Mouse (Mus musculus): ENCODE measurements at regions not wholly inside any gene's neighbourhood (a gene's known extent, or its start where the extent isn't known, plus 50 kb on each side); places are given as distances from the start of the nearest gene placed in this dataset.

DNA sequence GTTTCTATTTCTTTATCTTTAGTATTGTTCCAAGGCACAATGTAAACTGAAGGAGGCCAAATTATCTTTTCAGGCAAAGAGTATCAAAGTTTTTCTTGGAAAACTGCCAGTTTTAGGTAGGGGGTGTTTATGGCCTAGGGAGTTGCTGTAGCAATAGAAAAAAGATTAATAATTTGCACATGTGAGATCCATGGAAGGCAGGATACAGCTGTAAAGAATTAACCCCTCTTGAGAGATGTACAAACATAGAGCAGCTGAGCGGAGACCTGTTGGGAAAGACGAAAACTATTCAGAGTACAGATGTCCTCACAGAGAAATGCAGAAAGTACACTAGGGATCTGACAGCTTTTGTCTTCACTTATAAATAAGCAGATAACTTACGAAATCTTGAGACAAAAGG, 176.8 kb downstream of the Fign start:
- Histone ChIP-seq H3K4me3 (ENCODE audit: control insufficient read depth in 1 of 2, insufficient read depth in 1 of 2, low read depth in 1 of 2, low read length in 2 of 2) (no peak overlapping the region), H3K27ac (replicated peaks in 1 of 2; ENCODE audit: control insufficient read depth in 1 of 2, insufficient read depth in 1 of 2, low read depth in 2 of 2, low read length in 2 of 2) (no peak overlapping the region), H3K9me3 (ENCODE audit: control insufficient read depth, low read length) (no peaks in the 10 kb centered on the region), H3K4me1 (ENCODE audit: control insufficient read depth in 2 of 2, insufficient read depth in 2 of 2, low read length in 2 of 2) (no peaks in the 10 kb centered on the region), H3K4me2 (ENCODE audit: low read length) (no peak overlapping the region), H3K27me3 (ENCODE audit: control insufficient read depth, insufficient read depth, low read length) (no peaks in the 10 kb centered on the region), H3K36me3 (ENCODE audit: control insufficient read depth, insufficient read depth, low read length) (no peaks in the 10 kb centered on the region), H3K9ac (ENCODE audit: low read length) (no peak overlapping the region)
- no peak for ATAC-seq (ENCODE audit: insufficient number of reproducible peaks, insufficient read depth, low FRiP score, low read depth)
- 55% methylated on average over 3 of the region's 3 CpGs for WGBS

DNA sequence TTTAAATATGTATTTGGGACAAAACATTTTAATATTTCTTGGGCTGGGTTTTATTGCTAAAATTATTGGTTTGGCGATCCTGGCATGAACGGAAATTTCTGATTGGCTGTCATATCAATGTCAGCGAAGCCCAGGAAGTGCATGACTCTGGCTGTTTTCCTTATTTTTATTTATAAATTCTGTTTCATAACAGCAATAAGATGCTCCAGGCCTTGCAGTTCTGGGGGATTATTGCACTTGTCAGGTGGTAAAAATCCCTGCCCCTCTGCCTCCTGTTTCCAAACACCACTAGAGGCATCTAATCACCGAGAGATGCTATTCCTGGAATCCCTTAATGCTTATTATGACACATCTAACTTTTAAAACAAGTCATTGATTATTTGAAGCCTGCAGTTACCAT, 177.8 kb downstream of the Fign start:
- H3K4me1 ChIP-seq (ENCODE audit: control insufficient read depth in 2 of 2, insufficient read depth in 2 of 2, low read length in 2 of 2), result no peaks in the 10 kb centered on the region
- no peak overlapping the region for H3K27ac ChIP-seq (replicated peaks in 1 of 2; ENCODE audit: control insufficient read depth in 1 of 2, insufficient read depth in 1 of 2, low read depth in 2 of 2, low read length in 2 of 2)
- H3K27me3 ChIP-seq (ENCODE audit: control insufficient read depth, insufficient read depth, low read length), result no peaks in the 10 kb centered on the region
- H3K4me2 ChIP-seq (ENCODE audit: low read length), result no peak overlapping the region
- no peak for ATAC-seq (ENCODE audit: insufficient number of reproducible peaks, insufficient read depth, low FRiP score, low read depth)
- no peaks in the 10 kb centered on the region for H3K36me3 ChIP-seq (ENCODE audit: control insufficient read depth, insufficient read depth, low read length)
- no peaks in the 10 kb centered on the region for H3K9me3 ChIP-seq (ENCODE audit: control insufficient read depth, low read length)
- H3K4me3 ChIP-seq (ENCODE audit: control insufficient read depth in 1 of 2, insufficient read depth in 1 of 2, low read depth in 1 of 2, low read length in 2 of 2), result no peak overlapping the region
- H3K9ac ChIP-seq (ENCODE audit: low read length), result no peak overlapping the region
- WGBS, result 85% methylated on average over 4 of the region's 4 CpGs

DNA sequence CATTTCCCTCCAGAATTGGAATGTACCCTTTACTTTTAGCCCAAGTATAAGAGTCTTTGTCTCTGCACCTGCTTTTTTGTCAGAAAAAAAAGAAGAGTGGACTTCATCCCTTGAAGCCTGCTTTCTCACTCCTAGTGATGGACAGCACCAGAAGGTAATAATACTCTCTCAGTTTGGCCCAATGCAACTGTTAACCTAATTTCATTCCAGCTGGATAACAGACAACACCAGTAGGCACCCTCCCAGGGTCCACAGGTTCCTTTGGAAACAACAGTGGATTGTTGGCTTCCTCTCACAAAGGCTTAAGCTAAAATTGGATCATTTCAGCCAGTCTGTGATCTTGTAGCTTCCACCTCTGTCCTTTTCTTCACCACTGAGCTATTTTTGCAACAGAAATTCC, 197.2 kb downstream of the Fign start:
- Histone ChIP-seq H3K9ac (ENCODE audit: low read length) (no peak overlapping the region), H3K27me3 (ENCODE audit: control insufficient read depth, insufficient read depth, low read length) (no peaks in the 10 kb centered on the region), H3K4me1 (ENCODE audit: control insufficient read depth in 2 of 2, insufficient read depth in 2 of 2, low read length in 2 of 2) (no peaks in the 10 kb centered on the region; a peak in 1 of 4 replicates), H3K36me3 (ENCODE audit: control insufficient read depth, insufficient read depth, low read length) (no peaks in the 10 kb centered on the region), H3K4me3 (ENCODE audit: control insufficient read depth in 1 of 2, insufficient read depth in 1 of 2, low read depth in 1 of 2, low read length in 2 of 2) (no peak overlapping the region), H3K9me3 (ENCODE audit: control insufficient read depth, low read length) (no peaks in the 10 kb centered on the region), H3K27ac (replicated peaks in 1 of 2; ENCODE audit: control insufficient read depth in 1 of 2, insufficient read depth in 1 of 2, low read depth in 2 of 2, low read length in 2 of 2) (no peak overlapping the region), H3K4me2 (ENCODE audit: low read length) (no peak overlapping the region)
- ATAC-seq (ENCODE audit: insufficient number of reproducible peaks, insufficient read depth, low FRiP score, low read depth), result no peak

DNA sequence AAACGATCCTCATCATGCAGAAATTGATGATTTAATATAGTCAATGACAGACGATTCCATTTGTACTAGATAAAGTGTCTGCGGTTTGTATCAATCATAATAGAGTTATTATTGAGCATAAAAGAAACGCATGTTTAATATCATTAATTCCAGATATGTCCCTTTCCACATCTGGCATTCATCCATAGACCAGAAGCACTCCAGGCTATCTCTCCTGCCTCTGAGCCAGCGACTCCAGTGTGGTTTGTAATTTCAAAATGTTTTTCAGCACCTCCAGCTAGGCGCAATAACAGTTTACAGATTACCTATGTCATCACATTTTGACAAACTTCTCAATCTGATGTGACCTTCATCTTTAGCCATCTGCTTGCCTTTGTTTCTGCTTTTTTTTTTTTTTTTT, 219.4 kb downstream of the Fign start:
- H3K27ac ChIP-seq (replicated peaks in 1 of 2; ENCODE audit: control insufficient read depth in 1 of 2, insufficient read depth in 1 of 2, low read depth in 2 of 2, low read length in 2 of 2), result no peak overlapping the region
- H3K9ac ChIP-seq (ENCODE audit: low read length), result no peak overlapping the region
- H3K4me1 ChIP-seq (ENCODE audit: control insufficient read depth in 2 of 2, insufficient read depth in 2 of 2, low read length in 2 of 2), result peaks cover 5 to 19% of the 10 kb centered on the region in 2 experiments
- WGBS, result 24% methylated on average over 6 of the region's 6 CpGs
- peak overlapping the region; percentile 31 for H3K4me2 ChIP-seq (ENCODE audit: low read length)
- no peak overlapping the region for H3K4me3 ChIP-seq (ENCODE audit: control insufficient read depth in 1 of 2, insufficient read depth in 1 of 2, low read depth in 1 of 2, low read length in 2 of 2)
- H3K36me3 ChIP-seq (ENCODE audit: control insufficient read depth, insufficient read depth, low read length), result no peaks in the 10 kb centered on the region
- no peaks in the 10 kb centered on the region for H3K27me3 ChIP-seq (ENCODE audit: control insufficient read depth, insufficient read depth, low read length)
- no peaks in the 10 kb centered on the region for H3K9me3 ChIP-seq (ENCODE audit: control insufficient read depth, low read length)
- ATAC-seq (ENCODE audit: insufficient number of reproducible peaks, insufficient read depth, low FRiP score, low read depth), result no peak

DNA sequence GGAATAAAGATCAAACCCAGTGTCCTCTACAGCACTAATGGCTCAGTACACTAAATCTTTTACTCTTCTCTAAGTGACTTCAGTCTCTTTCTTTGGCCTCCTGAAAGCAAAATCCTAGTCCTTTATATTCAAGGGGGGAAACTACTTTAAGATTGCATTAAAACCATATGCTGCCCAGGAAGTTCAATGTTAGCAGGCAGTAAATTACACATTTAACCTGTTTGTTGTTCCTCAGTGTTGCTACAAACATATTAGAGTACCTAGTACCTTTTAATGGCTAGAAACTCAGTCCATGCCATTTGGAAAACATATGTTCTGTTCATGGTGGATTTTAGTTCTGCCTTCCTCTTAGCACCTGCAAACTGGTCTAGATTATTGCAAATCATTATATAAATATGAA, 220.5 kb downstream of the Fign start:
- Histone ChIP-seq H3K9me3 (ENCODE audit: control insufficient read depth, low read length) (no peaks in the 10 kb centered on the region), H3K27ac (replicated peaks in 1 of 2; ENCODE audit: control insufficient read depth in 1 of 2, insufficient read depth in 1 of 2, low read depth in 2 of 2, low read length in 2 of 2) (no peak overlapping the region), H3K27me3 (ENCODE audit: control insufficient read depth, insufficient read depth, low read length) (no peaks in the 10 kb centered on the region), H3K4me2 (ENCODE audit: low read length) (no peak overlapping the region), H3K36me3 (ENCODE audit: control insufficient read depth, insufficient read depth, low read length) (no peaks in the 10 kb centered on the region), H3K4me3 (ENCODE audit: control insufficient read depth in 1 of 2, insufficient read depth in 1 of 2, low read depth in 1 of 2, low read length in 2 of 2) (no peak overlapping the region), H3K9ac (ENCODE audit: low read length) (no peak overlapping the region), H3K4me1 (ENCODE audit: control insufficient read depth in 2 of 2, insufficient read depth in 2 of 2, low read length in 2 of 2) (peaks cover 5 to 19% of the 10 kb centered on the region in 2 experiments)
- no peak for ATAC-seq (ENCODE audit: insufficient number of reproducible peaks, insufficient read depth, low FRiP score, low read depth)

DNA sequence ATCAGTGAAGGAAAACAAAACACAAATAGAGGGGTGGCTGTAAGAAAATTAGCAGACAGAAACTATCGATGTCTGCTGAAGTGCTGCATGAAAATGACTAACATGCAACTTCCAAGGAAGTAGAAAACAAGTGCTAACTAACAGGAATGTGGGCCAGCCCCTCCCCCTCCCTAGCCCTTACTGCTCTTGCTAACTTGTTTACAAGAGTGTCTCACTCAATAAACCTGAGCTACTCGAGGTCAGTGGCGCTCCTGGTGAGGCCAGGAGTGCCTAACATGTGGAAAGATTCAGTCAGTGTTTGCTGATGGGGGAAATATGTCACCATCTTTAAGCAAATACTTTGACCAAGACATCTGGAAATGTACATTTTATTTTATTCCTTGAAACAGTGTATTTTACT, 221.5 kb downstream of the Fign start:
- Histone ChIP-seq H3K27ac (replicated peaks in 1 of 2; ENCODE audit: control insufficient read depth in 1 of 2, insufficient read depth in 1 of 2, low read depth in 2 of 2, low read length in 2 of 2) (no peak overlapping the region), H3K9me3 (ENCODE audit: control insufficient read depth, low read length) (no peaks in the 10 kb centered on the region), H3K4me3 (ENCODE audit: control insufficient read depth in 1 of 2, insufficient read depth in 1 of 2, low read depth in 1 of 2, low read length in 2 of 2) (no peak overlapping the region), H3K4me1 (ENCODE audit: control insufficient read depth in 2 of 2, insufficient read depth in 2 of 2, low read length in 2 of 2) (peaks cover 5 to 19% of the 10 kb centered on the region in 2 experiments), H3K9ac (ENCODE audit: low read length) (no peak overlapping the region), H3K27me3 (ENCODE audit: control insufficient read depth, insufficient read depth, low read length) (no peaks in the 10 kb centered on the region), H3K4me2 (ENCODE audit: low read length) (no peak overlapping the region), H3K36me3 (ENCODE audit: control insufficient read depth, insufficient read depth, low read length) (no peaks in the 10 kb centered on the region)
- 21% methylated on average over 3 of the region's 3 CpGs for WGBS
- ATAC-seq (ENCODE audit: insufficient number of reproducible peaks, insufficient read depth, low FRiP score, low read depth), result no peak

DNA sequence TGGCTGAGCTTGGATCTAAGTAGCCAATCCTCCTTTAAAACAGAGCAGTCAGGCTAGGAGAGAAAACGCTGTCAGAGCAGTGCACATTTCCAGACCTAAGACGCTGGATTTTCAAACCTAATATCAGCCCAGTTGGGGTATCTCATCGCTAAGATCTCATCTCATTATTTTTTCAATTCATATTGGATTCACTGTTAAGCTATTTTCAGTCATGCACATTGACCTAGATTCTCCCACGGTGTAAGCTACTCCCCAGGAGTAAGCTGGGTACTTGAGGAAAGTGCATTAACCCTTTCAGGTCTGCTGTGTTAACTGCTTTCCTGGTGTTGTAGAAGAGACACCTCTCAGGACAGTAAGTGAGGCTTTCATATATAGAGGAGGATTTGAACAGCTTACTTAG, 222.7 kb downstream of the Fign start:
- Histone ChIP-seq H3K4me1 (ENCODE audit: control insufficient read depth in 2 of 2, insufficient read depth in 2 of 2, low read length in 2 of 2) (peaks cover 5 to 19% of the 10 kb centered on the region in 2 experiments), H3K9ac (ENCODE audit: low read length) (no peak overlapping the region), H3K4me2 (ENCODE audit: low read length) (no peak overlapping the region), H3K27me3 (ENCODE audit: control insufficient read depth, insufficient read depth, low read length) (no peaks in the 10 kb centered on the region), H3K27ac (replicated peaks in 1 of 2; ENCODE audit: control insufficient read depth in 1 of 2, insufficient read depth in 1 of 2, low read depth in 2 of 2, low read length in 2 of 2) (no peak overlapping the region), H3K9me3 (ENCODE audit: control insufficient read depth, low read length) (no peaks in the 10 kb centered on the region), H3K36me3 (ENCODE audit: control insufficient read depth, insufficient read depth, low read length) (no peaks in the 10 kb centered on the region), H3K4me3 (ENCODE audit: control insufficient read depth in 1 of 2, insufficient read depth in 1 of 2, low read depth in 1 of 2, low read length in 2 of 2) (no peak overlapping the region)
- 38% methylated on average over 4 of the region's 4 CpGs for WGBS
- ATAC-seq (ENCODE audit: insufficient number of reproducible peaks, insufficient read depth, low FRiP score, low read depth), result no peak

DNA sequence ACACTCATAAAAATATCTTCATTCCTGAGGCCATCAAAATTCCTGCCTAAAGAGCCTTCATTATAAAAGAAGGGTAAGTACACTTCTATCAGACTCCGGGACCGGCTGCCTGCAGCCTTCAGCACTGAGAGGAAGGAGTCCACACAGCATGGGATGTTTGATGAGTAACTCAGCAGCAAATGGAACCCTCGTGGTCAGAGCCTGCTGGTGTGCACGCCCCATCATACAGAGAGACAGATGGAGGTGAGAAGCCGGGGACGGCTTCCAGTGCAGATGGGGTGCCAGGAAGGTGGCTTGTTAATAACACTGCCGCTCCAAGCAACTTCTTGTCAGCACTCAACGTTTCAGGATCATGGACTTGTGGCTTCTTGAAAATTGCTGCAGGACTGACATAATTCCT, 231.3 kb downstream of the Fign start:
- Histone ChIP-seq H3K4me3 (ENCODE audit: control insufficient read depth in 1 of 2, insufficient read depth in 1 of 2, low read depth in 1 of 2, low read length in 2 of 2) (no peak overlapping the region), H3K27ac (replicated peaks in 1 of 2; ENCODE audit: control insufficient read depth in 1 of 2, insufficient read depth in 1 of 2, low read depth in 2 of 2, low read length in 2 of 2) (no peak overlapping the region), H3K27me3 (ENCODE audit: control insufficient read depth, insufficient read depth, low read length) (no peaks in the 10 kb centered on the region), H3K9me3 (ENCODE audit: control insufficient read depth, low read length) (no peaks in the 10 kb centered on the region), H3K9ac (ENCODE audit: low read length) (no peak overlapping the region), H3K36me3 (ENCODE audit: control insufficient read depth, insufficient read depth, low read length) (no peaks in the 10 kb centered on the region), H3K4me2 (ENCODE audit: low read length) (no peak overlapping the region), H3K4me1 (ENCODE audit: control insufficient read depth in 2 of 2, insufficient read depth in 2 of 2, low read length in 2 of 2) (no peaks in the 10 kb centered on the region; a peak in 1 of 4 replicates)
- ATAC-seq (ENCODE audit: insufficient number of reproducible peaks, insufficient read depth, low FRiP score, low read depth), result no peak
- WGBS, result 50% methylated on average over 8 of the region's 8 CpGs

All from heart, embryonic 14.5 days (tissue).